Mouse (Mus musculus) liver, adult 2 months (tissue): ENCODE data around the gene Adamts16.

Experiments used
- CTCF ChIP-seq: fragments of 200-500 bp; IDR thresholded peaks from 2 replicates; pipeline ENCODE4 v1.5.1; 2011; ENCODE audit warnings: low read depth, low read length, control low read depth
- POLR2A ChIP-seq: fragments of 200-500 bp; IDR thresholded peaks from 2 replicates; pipeline ENCODE4 v1.6.1; 2011; ENCODE audit warnings: low read length, control low read depth; ENCODE audit not compliant: insufficient read depth; ENCODE audit errors: extremely low read depth

GRCm38 (mm10) chr13:70866971-70867625, 25.5 kb upstream of the Adamts16 start:
- TF ChIP-seq CTCF, result no peak
- TF ChIP-seq POLR2A, result no peak
